Mouse (Mus musculus): ENCODE data around the gene Tpx2. TPM values are rescaled to one million over a fixed set of nuclear protein-coding genes. Genes with fewer than 3 reads are reported as not detected.

The Tpx2 gene
- polyA plus RNA-seq, 1 experiment from 2014 or later = 59.8 TPM

DNA sequence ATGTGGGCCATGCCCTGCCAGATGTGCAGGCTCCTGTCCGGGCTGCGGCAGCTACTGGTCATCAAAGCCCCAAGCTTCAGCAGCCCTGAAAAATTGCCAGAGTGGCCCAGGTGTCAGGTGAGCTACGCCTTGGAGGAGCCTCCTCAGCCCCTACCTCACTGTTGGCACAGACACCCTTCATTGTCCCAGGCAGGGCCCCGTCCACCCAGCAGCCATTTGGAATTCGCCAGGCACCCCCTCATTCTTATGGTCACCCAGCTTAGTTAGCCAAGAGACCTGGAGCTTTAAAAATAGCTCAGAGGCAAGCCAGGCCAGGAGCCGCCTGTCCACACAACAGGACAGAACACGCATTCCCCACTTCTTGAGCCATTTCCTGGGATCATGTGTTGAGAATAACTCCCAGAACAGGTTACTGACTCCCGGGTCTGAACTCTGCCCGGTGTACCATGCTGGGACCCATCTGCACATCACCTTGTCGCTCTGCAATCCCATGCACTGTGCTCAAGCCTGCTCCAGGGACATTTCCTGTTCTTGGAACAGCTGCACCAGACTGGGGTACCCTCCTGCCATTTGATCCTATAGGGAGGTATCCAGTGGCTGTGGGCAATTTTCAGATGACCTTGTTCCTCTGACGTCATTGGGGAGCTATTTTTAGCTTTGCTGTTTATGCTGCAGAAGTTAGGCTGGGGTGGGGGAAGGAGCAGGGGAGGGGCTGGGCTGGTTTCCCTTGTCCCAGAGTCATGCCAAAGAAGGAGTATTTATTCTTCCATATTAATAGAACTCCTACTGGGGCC lies 57.5 kb downstream of the Tpx2 start:
- H3K36me3 ChIP-seq = no peaks in the 10 kb centered on the region
- H3K9ac ChIP-seq = no peak overlapping the region
- H3K9me3 ChIP-seq (replicated peaks) = no peaks in the 10 kb centered on the region
- H3K4me1 ChIP-seq (replicated peaks) = peaks cover 4% of the 10 kb centered on the region; the same call in 1 of the 2 replicates
- peaks cover 6% of the 10 kb centered on the region for H3K27me3 ChIP-seq
- 49% methylated on average over 11 of the region's 11 CpGs for WGBS (ENCODE audit: insufficient replicate concordance)
- no peak overlapping the region for H3K4me3 ChIP-seq (replicated peaks)
- no peak overlapping the region for H3K4me2 ChIP-seq
- no peak overlapping the region for H3K27ac ChIP-seq
- ATAC-seq (ENCODE audit: low read depth) (no peak), DNase-seq (no peak)

DNA sequence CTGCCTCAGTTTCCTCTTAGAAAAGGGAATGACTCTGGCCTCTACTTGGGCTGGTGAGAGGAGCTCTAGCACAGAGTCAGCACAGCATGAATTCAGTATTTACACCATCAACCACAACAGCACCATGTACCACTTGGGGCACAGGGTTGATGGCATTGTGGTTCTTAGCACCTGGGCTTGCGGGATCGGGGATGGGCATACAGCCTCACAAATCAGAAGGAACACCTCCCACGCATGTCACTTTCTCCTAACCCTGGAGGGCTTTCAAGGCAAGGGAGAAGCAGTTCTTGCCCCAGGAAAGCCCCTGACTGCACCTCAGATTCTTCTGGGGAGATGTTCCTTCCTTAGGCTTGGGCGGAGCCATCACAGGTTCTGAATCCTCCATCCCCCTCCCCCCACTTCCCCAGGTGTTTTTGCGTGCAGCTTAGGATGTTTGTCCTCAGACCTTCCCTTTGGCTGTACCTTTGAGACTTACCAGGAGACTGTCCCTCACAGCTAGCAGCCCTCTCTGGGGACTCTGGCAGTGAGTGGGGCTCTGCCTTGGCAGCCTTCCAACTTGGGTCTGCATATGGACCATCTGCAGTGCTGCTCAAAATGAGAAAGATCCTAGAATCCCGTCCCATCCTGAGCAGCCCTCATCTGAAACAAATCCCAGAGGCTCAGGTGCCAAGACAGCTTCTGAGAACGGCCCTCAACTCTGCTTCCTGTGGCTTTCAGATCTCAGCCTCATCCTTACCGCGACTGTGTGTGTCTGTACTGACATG lies 58.7 kb downstream of the Tpx2 start:
- Histone ChIP-seq H3K27ac (no peak overlapping the region), H3K9ac (no peak overlapping the region), H3K4me2 (no peak overlapping the region), H3K36me3 (no peaks in the 10 kb centered on the region), H3K4me1 (replicated peaks) (peaks cover 4% of the 10 kb centered on the region; the same call in 1 of the 2 replicates), H3K9me3 (replicated peaks) (no peaks in the 10 kb centered on the region), H3K4me3 (replicated peaks) (no peak overlapping the region), H3K27me3 (peaks cover 17% of the 10 kb centered on the region)
- 45% methylated on average over 9 of the region's 9 CpGs for WGBS (ENCODE audit: insufficient replicate concordance)
- ATAC-seq (ENCODE audit: low read depth) = no peak
- DNase-seq = no peak

DNA sequence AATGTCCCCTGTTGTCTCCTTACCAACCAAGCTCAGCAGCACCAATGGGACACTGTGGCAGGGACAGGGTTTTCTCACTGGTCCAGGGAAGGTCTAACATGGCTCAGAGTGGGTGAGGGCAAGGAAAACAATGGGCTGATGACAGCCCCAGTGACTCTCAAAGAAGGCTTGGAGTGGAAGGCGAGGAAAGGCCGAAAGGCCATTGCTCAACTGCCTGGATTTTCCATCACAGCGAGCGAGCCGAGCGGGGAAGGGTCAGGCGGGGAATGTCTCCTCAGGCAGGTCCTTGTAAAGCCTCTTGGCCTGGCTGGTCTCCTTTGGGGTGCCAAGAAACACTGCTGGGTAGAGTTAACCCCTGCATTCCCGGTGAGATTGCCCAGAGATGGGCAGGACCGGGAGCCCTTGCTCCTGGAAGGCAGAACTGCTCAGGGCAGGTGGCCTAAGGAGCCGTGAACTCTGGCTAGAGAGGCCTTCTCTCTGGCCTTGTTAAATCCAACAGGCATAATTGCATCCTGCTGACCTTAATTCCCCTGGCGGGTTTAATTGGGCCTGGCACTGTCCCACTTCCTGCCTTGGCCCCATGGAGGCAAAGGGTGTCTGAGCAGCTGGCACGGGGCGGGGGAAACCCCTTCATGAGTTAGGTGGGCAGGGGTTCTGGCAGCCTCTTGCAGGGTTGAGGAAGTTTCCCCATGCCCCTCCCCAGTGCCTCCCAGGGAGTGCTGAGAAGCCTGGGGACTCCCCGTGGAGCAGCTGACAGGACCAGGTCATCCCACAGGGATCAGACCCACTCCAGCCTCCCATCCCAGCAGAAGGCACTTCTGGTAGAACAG lies 59.6 kb downstream of the Tpx2 start:
- Histone ChIP-seq H3K36me3 (no peaks in the 10 kb centered on the region), H3K9me3 (replicated peaks) (no peaks in the 10 kb centered on the region), H3K27ac (no peak overlapping the region), H3K27me3 (peaks cover 26% of the 10 kb centered on the region), H3K4me2 (no peak overlapping the region), H3K4me3 (replicated peaks) (no peak overlapping the region), H3K9ac (no peak overlapping the region), H3K4me1 (replicated peaks) (peaks cover 4% of the 10 kb centered on the region; the same call in 1 of the 2 replicates)
- ATAC-seq (ENCODE audit: low read depth) = no peak
- 63% methylated on average over 14 of the region's 14 CpGs for WGBS (ENCODE audit: insufficient replicate concordance)
- no peak for DNase-seq

DNA sequence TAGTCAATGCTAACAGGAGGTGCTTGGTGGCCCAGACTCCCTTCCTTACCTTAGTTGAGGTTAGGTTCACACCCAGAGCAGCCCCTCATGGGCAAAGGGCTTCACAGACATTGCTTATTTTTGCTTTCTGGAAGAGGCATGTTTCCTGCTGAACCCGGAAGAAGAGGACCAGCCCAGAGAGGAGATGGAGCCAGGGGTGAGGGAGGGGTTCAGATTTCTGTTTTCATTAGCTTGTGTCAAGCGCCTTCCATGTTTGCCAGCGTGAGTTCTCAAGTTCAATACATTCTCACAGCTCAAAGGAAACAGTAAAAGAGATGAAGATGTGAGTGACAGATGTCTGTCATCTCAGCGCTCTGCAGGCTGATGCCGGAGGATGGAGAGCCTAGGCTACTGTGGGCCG lies 62.1 kb downstream of the Tpx2 start:
- 66% methylated on average over 6 of the region's 6 CpGs for WGBS (ENCODE audit: insufficient replicate concordance)
- Histone ChIP-seq H3K36me3 (no peaks in the 10 kb centered on the region), H3K9me3 (replicated peaks) (no peaks in the 10 kb centered on the region), H3K4me2 (no peak overlapping the region), H3K27ac (no peak overlapping the region), H3K4me1 (replicated peaks) (peaks cover 7% of the 10 kb centered on the region), H3K4me3 (replicated peaks) (no peak overlapping the region), H3K9ac (no peak overlapping the region), H3K27me3 (peaks cover 44% of the 10 kb centered on the region)
- ATAC-seq (ENCODE audit: low read depth) (no peak), DNase-seq (no peak)

DNA sequence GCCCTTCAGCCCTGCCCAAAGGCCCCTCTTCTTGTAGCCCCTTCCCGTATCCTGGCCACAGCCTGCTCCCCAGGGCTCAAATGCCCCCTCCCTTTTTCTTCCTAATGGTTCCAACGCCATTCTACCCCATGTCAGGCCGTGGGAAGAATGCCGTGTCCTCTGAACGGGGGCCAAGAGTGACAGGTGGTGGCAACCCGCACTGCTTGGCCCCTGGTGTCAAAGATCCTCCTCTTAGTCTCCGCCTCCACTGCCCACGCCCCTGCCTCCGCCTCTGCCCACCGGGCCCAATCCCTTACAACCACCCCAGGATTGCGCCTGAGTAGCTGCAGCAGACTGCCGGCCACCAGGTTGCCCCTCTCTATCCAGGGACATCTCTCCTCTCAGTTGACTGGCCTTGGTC lies 63.3 kb downstream of the Tpx2 start, which contains the start of gene Mylk2:
TSS of gene Mylk2 (plus strand) at position 322 of the 400 bp plus-strand sequence.
- ATAC-seq (ENCODE audit: low read depth) (no peak), DNase-seq (no peak)
- no peak within 1 kb of the TSS for H3K27ac ChIP-seq
- H3K4me3 ChIP-seq (replicated peaks) = no peak within 1 kb of the TSS
- peaks cover 49% of the 10 kb centered on the region for H3K27me3 ChIP-seq
- 20% methylated on average over 12 of the region's 12 CpGs for WGBS (ENCODE audit: insufficient replicate concordance)
- no peak within 1 kb of the TSS for H3K9ac ChIP-seq
- no peak within 1 kb of the TSS for H3K4me2 ChIP-seq
- no peaks in the 10 kb centered on the region for H3K9me3 ChIP-seq (replicated peaks)
- H3K4me1 ChIP-seq (replicated peaks) = peaks cover 7% of the 10 kb centered on the region
- no peaks in the 10 kb centered on the region for H3K36me3 ChIP-seq

DNA sequence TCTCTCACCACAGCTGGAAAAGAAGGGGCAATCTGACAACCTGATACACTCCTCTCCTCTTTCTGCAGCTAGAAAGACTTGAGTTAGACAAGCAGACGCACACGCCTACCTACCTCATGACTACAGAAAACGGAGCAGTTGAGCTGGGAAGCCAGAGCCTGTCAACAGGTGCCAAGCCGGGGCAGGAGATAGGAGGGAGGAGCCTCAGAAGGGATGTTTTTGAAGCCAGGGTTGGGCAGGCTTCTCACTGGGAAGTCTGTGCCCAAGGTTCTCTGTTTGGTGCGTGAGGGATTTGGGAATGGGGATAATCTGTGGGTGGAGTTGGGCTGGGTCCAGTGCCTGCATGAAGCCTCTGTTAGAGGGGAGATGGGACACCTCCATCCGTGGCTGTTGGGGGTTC lies 63.7 kb downstream of the Tpx2 start:
- 32% methylated on average over 6 of the region's 6 CpGs for WGBS (ENCODE audit: insufficient replicate concordance)
- Histone ChIP-seq H3K9ac (no peak overlapping the region), H3K9me3 (replicated peaks) (no peaks in the 10 kb centered on the region), H3K27ac (no peak overlapping the region), H3K36me3 (no peaks in the 10 kb centered on the region), H3K4me2 (no peak overlapping the region), H3K4me3 (replicated peaks) (no peak overlapping the region), H3K27me3 (peaks cover 49% of the 10 kb centered on the region), H3K4me1 (replicated peaks) (peaks cover 7% of the 10 kb centered on the region)
- no peak for DNase-seq
- no peak for ATAC-seq (ENCODE audit: low read depth)

DNA sequence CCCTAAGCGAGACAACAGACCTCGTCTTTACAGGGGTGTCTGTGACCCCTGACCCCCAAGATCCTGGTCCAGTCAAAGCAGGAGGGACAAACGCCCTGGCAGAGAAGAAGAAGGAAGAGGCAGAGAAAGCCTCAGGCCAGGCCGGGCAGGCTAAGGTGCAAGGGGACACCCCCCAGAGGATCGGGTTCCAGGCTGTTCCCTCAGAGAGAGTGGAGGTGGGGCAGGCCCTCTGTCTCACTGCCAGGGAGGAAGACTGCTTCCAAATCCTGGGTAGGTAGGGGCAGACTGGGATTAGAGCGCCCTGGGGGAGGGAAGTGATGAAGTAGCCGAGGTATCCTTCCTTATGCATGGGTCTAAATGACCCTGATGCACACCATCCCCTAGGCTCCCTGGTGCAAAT lies 65.7 kb downstream of the Tpx2 start:
- peaks cover 7% of the 10 kb centered on the region for H3K4me1 ChIP-seq (replicated peaks)
- WGBS (ENCODE audit: insufficient replicate concordance) = 28% methylated on average over 7 of the region's 7 CpGs
- no peak overlapping the region for H3K9ac ChIP-seq
- ATAC-seq (ENCODE audit: low read depth) (no peak), DNase-seq (no peak)
- no peaks in the 10 kb centered on the region for H3K36me3 ChIP-seq
- H3K4me3 ChIP-seq (replicated peaks) = no peak overlapping the region
- peaks cover 49% of the 10 kb centered on the region for H3K27me3 ChIP-seq
- H3K9me3 ChIP-seq (replicated peaks) = no peaks in the 10 kb centered on the region
- no peak overlapping the region for H3K4me2 ChIP-seq
- H3K27ac ChIP-seq = no peak overlapping the region

DNA sequence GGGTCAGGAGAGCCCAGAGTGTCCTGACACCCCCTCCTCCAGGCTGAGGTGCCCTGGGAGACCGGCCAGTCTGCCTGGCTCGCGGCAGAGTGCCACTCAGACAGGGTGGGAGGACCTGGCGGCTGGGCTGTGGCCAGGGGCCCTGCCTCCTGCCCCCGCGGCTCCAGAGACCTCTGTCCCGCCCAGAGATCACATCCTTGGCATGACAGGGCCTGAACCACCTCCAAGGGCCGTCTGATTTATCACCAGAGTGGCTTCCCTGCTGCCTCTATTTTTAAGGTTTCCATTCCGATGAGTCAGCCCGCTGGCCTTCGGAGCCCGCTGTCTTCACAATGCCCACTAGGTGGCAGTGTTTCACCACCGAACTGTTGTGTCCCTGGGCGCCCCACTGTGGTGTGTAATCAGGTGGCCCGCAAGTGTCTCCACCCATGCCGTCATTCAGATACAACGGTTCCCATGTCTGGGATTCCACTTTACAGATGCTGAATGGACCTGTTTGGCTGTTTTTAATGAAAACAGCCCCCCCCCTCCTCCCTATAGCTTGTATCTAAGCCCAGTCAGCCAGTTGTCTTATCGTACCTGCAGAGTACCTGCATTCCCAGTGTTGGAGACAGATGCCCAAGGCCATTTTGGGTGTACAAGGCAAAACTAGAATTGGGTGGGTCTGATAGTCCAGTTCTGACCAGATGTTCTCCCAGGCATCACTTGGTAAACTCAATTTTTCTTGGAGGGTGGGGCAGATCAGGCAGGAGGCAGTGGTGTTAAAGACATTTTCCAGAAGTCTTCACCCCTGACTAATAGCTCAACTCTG lies 66.8 kb downstream of the Tpx2 start:
- Histone ChIP-seq H3K9me3 (replicated peaks) (no peaks in the 10 kb centered on the region), H3K27ac (no peak overlapping the region), H3K36me3 (no peaks in the 10 kb centered on the region), H3K4me3 (replicated peaks) (no peak overlapping the region), H3K4me2 (peak overlapping the region; percentile 34; the same call in 1 of the 2 replicates), H3K27me3 (peaks cover 49% of the 10 kb centered on the region), H3K4me1 (replicated peaks) (peaks cover 12% of the 10 kb centered on the region), H3K9ac (no peak overlapping the region)
- DNase-seq = peak; percentile 65
- WGBS (ENCODE audit: insufficient replicate concordance) = 5% methylated on average over 18 of the region's 18 CpGs
- peak; percentile 59 for ATAC-seq (ENCODE audit: low read depth)

DNA sequence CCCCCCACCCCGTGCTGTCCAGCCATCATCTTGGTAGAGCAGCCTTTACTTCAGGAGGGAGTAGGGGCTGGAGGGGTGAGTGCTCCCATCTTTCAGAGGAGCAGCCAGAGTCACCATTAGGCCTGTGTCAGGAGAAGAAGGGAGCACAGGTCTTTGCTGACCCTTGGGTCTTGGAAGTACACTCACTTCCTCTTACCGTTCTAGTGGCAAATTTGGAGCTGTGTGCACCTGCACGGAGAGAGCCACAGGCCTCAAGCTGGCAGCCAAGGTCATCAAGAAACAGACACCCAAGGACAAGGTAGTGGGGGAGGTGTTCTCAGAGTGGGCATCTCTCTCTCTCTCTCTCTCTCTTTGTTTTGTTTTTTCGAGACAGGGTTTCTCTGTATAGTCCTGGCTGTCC lies 67.7 kb downstream of the Tpx2 start:
- 47% methylated on average over 4 of the region's 4 CpGs for WGBS (ENCODE audit: insufficient replicate concordance)
- Histone ChIP-seq H3K4me1 (replicated peaks) (peaks cover 12% of the 10 kb centered on the region), H3K36me3 (no peaks in the 10 kb centered on the region), H3K9me3 (replicated peaks) (no peaks in the 10 kb centered on the region), H3K4me2 (no peak overlapping the region), H3K4me3 (replicated peaks) (no peak overlapping the region), H3K9ac (no peak overlapping the region), H3K27ac (no peak overlapping the region), H3K27me3 (peaks cover 41% of the 10 kb centered on the region)
- DNase-seq = no peak
- ATAC-seq (ENCODE audit: low read depth) = no peak

DNA sequence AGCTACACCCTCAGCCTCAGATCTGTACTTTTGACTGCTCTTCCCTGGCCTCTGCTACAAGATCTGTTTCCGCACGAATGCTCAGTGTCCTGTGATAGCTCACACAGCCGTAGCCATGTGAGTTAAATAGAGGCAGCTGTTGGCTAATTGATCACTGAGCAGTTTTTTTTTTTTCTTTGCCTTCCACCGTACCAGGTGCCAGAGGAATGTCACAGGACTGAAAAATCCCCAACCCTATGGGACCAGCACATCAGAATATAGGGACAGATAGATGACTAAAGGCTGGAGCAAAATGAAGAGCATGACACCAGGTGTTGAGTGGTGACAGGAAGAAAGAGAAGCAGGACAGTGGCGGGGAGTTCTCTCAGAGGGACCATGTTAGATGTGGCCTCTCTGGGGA lies 68.3 kb downstream of the Tpx2 start:
- 57% methylated on average over 5 of the region's 5 CpGs for WGBS (ENCODE audit: insufficient replicate concordance)
- no peak for ATAC-seq (ENCODE audit: low read depth)
- H3K27me3 ChIP-seq = peaks cover 36% of the 10 kb centered on the region

More for the DNA sequence above, 68.3 kb downstream of the Tpx2 start:
- peaks cover 12% of the 10 kb centered on the region for H3K4me1 ChIP-seq (replicated peaks)
- no peak overlapping the region for H3K27ac ChIP-seq
- H3K9ac ChIP-seq = no peak overlapping the region
- no peak overlapping the region for H3K4me3 ChIP-seq (replicated peaks)
- no peaks in the 10 kb centered on the region for H3K36me3 ChIP-seq
- no peak overlapping the region for H3K4me2 ChIP-seq
- H3K9me3 ChIP-seq (replicated peaks) = no peaks in the 10 kb centered on the region
- no peak for DNase-seq

Measured in liver, embryonic 13.5 days (tissue).